Mouse (Mus musculus) olfactory bulb, adult 2 months (tissue): ENCODE results near the gene Ccdc117. TPM values are rescaled to one million over a fixed set of nuclear protein-coding genes. Genes with fewer than 3 reads are reported as not detected.
"Not testable (repeated sequence)": the region's sequence is repeated elsewhere in the genome, so short reads cannot be mapped to it uniquely, and the experiment has no call there.

ENCODE experiments used
- H3K27ac ChIP-seq: fragments of 200-500 bp; 2 replicates; pipeline ENCODE4 v1.5.1; 2012; ENCODE audit warnings: low read depth, low read length; ENCODE audit not compliant: insufficient read depth
- H3K4me1 ChIP-seq: fragments of 200-500 bp; 2 replicates; pipeline ENCODE4 v1.6.1; 2012; ENCODE audit warnings: low read length; ENCODE audit not compliant: control insufficient read depth, insufficient read depth
- H3K4me3 ChIP-seq: fragments of 200-500 bp; 2 replicates; pipeline ENCODE4 v1.5.1; 2012; ENCODE audit warnings: mild to moderate bottlenecking, low read depth, low read length, moderate library complexity; ENCODE audit not compliant: insufficient read depth
- CTCF ChIP-seq: fragments of 200-500 bp; IDR thresholded peaks from 2 replicates; pipeline ENCODE4 v1.5.1; 2012; ENCODE audit warnings: low read depth, mild to moderate bottlenecking, low read length, moderate library complexity; ENCODE audit not compliant: insufficient read depth
- POLR2A ChIP-seq: fragments of 200-500 bp; IDR thresholded peaks from 2 replicates; pipeline ENCODE4 v1.6.1; 2012; ENCODE audit warnings: mild to moderate bottlenecking, low read depth, low read length, moderate library complexity; ENCODE audit not compliant: insufficient read depth
- WGBS: fragments of 180-500 bp; shearing (Covaris S2); methylation state at CpG from one replicate; pipeline ENCODE4 v1.1.7; 2018; 5-methylcytosine and 5-hydroxymethylcytosine counted together
- polyA plus RNA-seq: library from polyadenylated mRNA; stranded (reverse); fragments of >200 nt; gene quantifications from 2 replicates; pipeline ENCODE4 v1.2.4, GENCODE M21; 2012; ENCODE audit warnings: low replicate concordance; ENCODE audit not compliant: missing spikeins, insufficient read depth, insufficient read length

Gene Ccdc117
- polyA plus RNA-seq, 1 experiment = not detected

DNA sequence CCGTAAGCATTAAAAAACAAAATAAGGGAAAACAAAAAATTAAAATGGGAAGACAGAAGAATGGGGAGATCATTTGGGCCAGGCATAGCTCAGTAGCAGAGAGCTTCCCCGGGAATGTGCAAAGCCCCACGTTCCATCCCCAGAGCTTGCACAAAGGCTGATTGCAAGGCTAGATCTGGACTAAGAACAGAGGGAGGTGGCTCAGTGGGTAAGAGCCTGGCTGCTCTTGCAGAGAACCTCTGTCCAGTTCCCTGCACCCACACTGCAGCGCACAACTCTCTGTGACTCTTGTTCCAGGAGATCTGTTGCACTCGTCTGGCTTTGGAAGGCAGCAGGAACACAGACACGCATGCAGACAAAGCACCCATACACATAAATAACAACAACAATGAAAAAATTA lies 26.3 kb downstream of the Ccdc117 start:
- Histone ChIP-seq H3K4me3 (no peak overlapping the region), H3K4me1 (peaks cover 2% of the 10 kb centered on the region; the same call in 1 of the 2 replicates), H3K27ac (no peak overlapping the region)
- TF ChIP-seq POLR2A (no peak), CTCF (no peak)
- WGBS = 83% methylated on average over 6 of the region's 6 CpGs

- 84% methylated on average over 6 of the region's 6 CpGs for WGBS
- TF ChIP-seq CTCF (no peak), POLR2A (no peak)
- Histone ChIP-seq H3K27ac (no peak overlapping the region), H3K4me3 (no peak overlapping the region), H3K4me1 (peaks cover 2% of the 10 kb centered on the region; the same call in 1 of the 2 replicates)
Measured at GRCm38 (mm10) chr11:5515196-5515595, 26.8 kb downstream of the Ccdc117 start.

DNA sequence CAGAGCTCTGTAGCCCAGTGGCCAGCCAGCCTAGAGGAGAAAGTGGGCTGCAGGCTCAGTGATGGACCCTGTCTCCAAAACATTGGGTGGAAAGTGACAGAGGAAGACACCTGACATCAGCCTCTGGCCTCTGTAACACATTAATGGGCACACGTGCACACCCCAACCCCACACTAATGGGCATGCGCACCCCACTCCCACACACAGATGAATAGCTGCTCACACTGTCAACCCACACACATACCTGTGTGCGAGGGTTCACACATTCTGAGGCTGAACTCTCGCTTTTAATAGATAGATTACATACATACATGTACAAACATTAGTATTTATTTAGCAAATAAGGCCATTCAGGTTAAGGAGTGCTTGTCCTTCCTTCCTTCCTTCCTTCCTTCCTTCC lies 27.9 kb downstream of the Ccdc117 start:
- WGBS = 92% methylated on average over 4 of the region's 4 CpGs
- H3K27ac ChIP-seq = no peak overlapping the region
- no peaks in the 10 kb centered on the region for H3K4me1 ChIP-seq
- H3K4me3 ChIP-seq = no peak overlapping the region
- TF ChIP-seq POLR2A = no peak
- no peak for TF ChIP-seq CTCF

- H3K27ac ChIP-seq = no peak overlapping the region
- 90% methylated on average over 8 of the region's 8 CpGs for WGBS
- H3K4me1 ChIP-seq = no peaks in the 10 kb centered on the region
- no peak overlapping the region for H3K4me3 ChIP-seq
- TF ChIP-seq POLR2A = no peak
- no peak for TF ChIP-seq CTCF
Measured at GRCm38 (mm10) chr11:5512961-5513360, 29.0 kb downstream of the Ccdc117 start.

DNA sequence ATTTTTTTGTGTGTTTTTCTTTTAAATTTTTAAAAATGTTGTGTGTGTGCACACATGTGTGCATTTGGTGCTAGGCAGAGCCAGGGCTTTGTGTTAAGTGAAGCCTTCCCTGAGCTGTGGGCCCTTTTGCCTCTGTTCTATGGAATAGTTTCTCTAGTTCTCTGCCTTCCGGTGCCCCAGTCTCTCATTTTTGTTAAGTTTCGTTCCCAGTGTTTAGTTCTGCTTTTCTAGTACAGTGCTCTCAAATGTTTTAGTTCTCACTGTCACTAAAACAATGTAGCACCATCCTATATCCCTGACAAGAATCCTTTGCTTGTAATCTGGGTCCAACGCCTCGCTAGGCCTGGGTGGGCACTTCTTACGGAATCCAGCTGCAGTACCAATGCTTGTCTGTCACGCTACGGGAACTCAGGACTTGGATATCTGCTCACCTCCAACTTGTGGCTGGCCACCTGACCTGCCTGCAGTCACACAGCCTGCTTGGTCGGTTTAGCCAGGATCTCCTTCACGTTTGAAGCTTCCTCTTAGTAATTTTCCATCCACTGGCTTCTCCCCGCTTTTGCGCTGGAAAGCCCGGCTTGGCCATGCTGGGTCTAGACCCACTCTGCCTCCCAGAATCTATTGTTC lies 29.8 kb downstream of the Ccdc117 start:
- TF ChIP-seq POLR2A (no peak), CTCF (no peak)
- Histone ChIP-seq H3K4me1 (no peaks in the 10 kb centered on the region), H3K4me3 (no peak overlapping the region), H3K27ac (no peak overlapping the region)
- 80% methylated on average over 12 of the region's 12 CpGs for WGBS

DNA sequence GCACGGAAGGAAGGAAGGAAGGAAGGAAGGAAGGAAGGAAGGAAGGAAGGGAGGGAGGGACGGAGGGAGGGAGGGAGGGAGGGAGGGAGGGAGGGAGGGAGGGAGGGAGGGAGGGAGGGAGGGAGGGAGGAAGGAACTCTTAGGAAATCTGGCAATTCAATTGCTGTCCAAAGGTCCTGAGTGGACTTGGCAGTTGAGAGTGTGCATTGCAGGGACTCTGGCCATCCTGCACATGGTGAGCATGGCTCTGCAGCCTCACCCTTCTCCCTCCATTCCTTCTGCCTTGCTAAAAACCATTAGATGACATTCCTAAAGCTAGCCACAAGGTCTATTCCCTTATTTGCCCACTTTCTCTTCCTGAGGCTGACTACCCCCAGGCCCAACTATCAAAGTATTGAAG lies 31.3 kb downstream of the Ccdc117 start:
- WGBS = 80% methylated on average over 1 of the region's 2 CpGs
- H3K4me3 ChIP-seq, H3K27ac ChIP-seq, H3K4me1 ChIP-seq: not testable (repeated sequence)

DNA sequence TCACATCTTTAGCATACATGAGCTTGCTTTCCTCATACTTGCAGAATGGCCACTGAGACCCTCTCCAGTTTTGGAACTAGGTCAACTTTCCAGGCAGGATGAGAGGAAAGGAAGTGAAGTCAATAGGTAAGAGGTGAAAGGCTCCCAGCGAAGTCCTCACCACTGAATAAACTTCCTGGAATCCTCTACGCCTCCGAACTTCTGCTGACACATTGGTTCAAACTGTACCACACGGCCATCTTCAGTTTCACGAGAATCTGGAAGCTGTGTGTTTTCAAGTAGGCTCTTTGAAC lies 31.9 kb downstream of the Ccdc117 start:
- peaks cover 3% of the 10 kb centered on the region; the same call in 1 of the 2 replicates for H3K4me1 ChIP-seq
- 85% methylated on average over 5 of the region's 5 CpGs for WGBS

GRCm38 (mm10) chr11:5509215-5510098 lies 32.5 kb downstream of the Ccdc117 start:
- H3K4me1 ChIP-seq = peaks cover 3% of the 10 kb centered on the region; the same call in 1 of the 2 replicates
- H3K27ac ChIP-seq = no peak overlapping the region
- TF ChIP-seq CTCF (no peak), POLR2A (no peak)
- 91% methylated on average over 8 of the region's 8 CpGs for WGBS
- no peak overlapping the region for H3K4me3 ChIP-seq

More for the DNA sequence above, 31.9 kb downstream of the Ccdc117 start:
- Histone ChIP-seq H3K4me3 (no peak overlapping the region), H3K27ac (no peak overlapping the region)
- TF ChIP-seq POLR2A = no peak
- no peak for TF ChIP-seq CTCF

DNA sequence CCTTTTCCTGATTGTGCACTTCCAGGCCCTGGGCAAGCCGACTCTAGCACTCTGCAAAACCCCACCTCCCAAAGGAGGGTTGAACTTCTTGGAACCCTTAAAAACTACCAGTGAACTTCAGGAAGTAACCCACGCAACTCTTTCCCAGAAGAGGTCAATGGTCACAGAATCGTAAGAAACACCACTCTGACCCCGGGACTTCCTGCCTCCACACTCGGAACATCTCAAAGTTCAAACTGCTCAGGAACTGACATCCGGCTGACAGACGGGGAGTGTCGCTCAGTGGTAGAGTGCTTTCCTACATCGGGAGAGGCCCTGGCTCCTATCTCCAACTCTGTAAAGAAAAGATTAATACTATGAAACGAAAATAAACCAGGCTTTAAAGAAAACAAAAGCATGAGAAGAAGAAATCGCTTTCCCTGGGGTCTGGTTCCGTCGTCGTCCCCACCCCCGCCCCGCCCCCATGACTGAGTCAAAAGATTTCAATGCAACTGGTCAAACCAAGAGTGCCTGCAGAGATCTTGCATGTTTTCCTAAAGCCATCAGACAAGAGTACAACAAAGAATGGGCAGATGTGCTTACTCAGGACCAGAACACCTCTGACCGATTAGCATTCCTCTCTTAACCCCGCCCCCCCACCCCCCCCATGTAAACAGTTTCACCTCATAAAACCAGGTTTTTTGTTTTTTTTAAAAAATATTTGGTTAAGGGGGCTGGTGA lies 36.0 kb downstream of the Ccdc117 start:
- H3K27ac ChIP-seq = no peak overlapping the region
- peaks cover 3% of the 10 kb centered on the region; the same call in 1 of the 2 replicates for H3K4me1 ChIP-seq
- 37% methylated on average over 18 of the region's 18 CpGs for WGBS
- H3K4me3 ChIP-seq = 0 out of 2 replicates have a peak overlapping the region, but pooled peaks have one; percentile 17
- no peak for TF ChIP-seq POLR2A
- no peak for TF ChIP-seq CTCF
